Mouse (Mus musculus): ENCODE measurements around the gene Zfp949. TPM values are rescaled to one million over a fixed set of nuclear protein-coding genes. Genes with fewer than 3 reads are reported as not detected.
"Not testable (repeated sequence)": the region's sequence is repeated elsewhere in the genome, so short reads cannot be mapped to it uniquely, and the experiment has no call there.

The Zfp949 gene
- polyA plus RNA-seq, 1 experiment from 2014 or later, result 4.6 TPM

GRCm38 (mm10) chr9:88546657-88547056, 1.2 kb upstream of the Zfp949 start:
- Histone ChIP-seq H3K27ac (ENCODE audit: low read depth) (no peak overlapping the region), H3K9me3 (ENCODE audit: low read length) (no peaks in the 10 kb centered on the region), H3K4me2 (ENCODE audit: low read depth, low read length) (no peak overlapping the region), H3K4me1 (ENCODE audit: insufficient read depth) (peaks cover 28% of the 10 kb centered on the region), H3K27me3 (ENCODE audit: insufficient read depth, low read length) (no peaks in the 10 kb centered on the region), H3K9ac (replicated peaks) (no peak overlapping the region), H3K4me3 (ENCODE audit: low read depth, low read length) (no peak overlapping the region), H3K36me3 (replicated peaks; ENCODE audit: insufficient read depth, low read length) (no peaks in the 10 kb centered on the region)
- 68% methylated on average over 7 of the region's 8 CpGs for WGBS (ENCODE audit: insufficient replicate concordance)
- DNase-seq (no peak), ATAC-seq (no peak)
- TF ChIP-seq EP300 (IDR thresholded peaks at IDR 0.05; ENCODE audit: low read depth) (no peak), CTCF (IDR thresholded peaks at IDR 0.05; ENCODE audit: low read depth) (no peak)

- Histone ChIP-seq H3K9me3 (ENCODE audit: low read length) (no peaks in the 10 kb centered on the region), H3K4me2 (ENCODE audit: low read depth, low read length) (peak overlapping the region; percentile 89), H3K4me3 (ENCODE audit: low read depth, low read length) (peak overlapping the region; percentile 87), H3K9ac (replicated peaks) (peak overlapping the region; percentile 85), H3K36me3 (replicated peaks; ENCODE audit: insufficient read depth, low read length) (0 out of 2 replicates have a peak, but pooled peaks cover 4% of the 10 kb centered on the region), H3K4me1 (ENCODE audit: insufficient read depth) (peaks cover 28% of the 10 kb centered on the region), H3K27ac (ENCODE audit: low read depth) (peak overlapping the region; percentile 64), H3K27me3 (ENCODE audit: insufficient read depth, low read length) (no peaks in the 10 kb centered on the region)
- TF ChIP-seq EP300 (IDR thresholded peaks at IDR 0.05; ENCODE audit: low read depth) (no peak), CTCF (IDR thresholded peaks at IDR 0.05; ENCODE audit: low read depth) (peak; percentile 66)
- ATAC-seq (peak; percentile 49), DNase-seq (peak; percentile 18)
- WGBS (ENCODE audit: insufficient replicate concordance), result 15% methylated on average over 7 of the region's 7 CpGs
Measured at GRCm38 (mm10) chr9:88547270-88547669, 550 bp upstream of the Zfp949 start.

- Histone ChIP-seq H3K4me1 (ENCODE audit: insufficient read depth) (peaks cover 28% of the 10 kb centered on the region), H3K9ac (replicated peaks) (peak overlapping the region; percentile 85), H3K36me3 (replicated peaks; ENCODE audit: insufficient read depth, low read length) (0 out of 2 replicates have a peak, but pooled peaks cover 4% of the 10 kb centered on the region), H3K4me3 (ENCODE audit: low read depth, low read length) (peak overlapping the region; percentile 87), H3K9me3 (ENCODE audit: low read length) (no peaks in the 10 kb centered on the region), H3K27me3 (ENCODE audit: insufficient read depth, low read length) (no peaks in the 10 kb centered on the region), H3K4me2 (ENCODE audit: low read depth, low read length) (peak overlapping the region; percentile 89), H3K27ac (ENCODE audit: low read depth) (peak overlapping the region; percentile 92)
- ATAC-seq (no peak), DNase-seq (no peak)
- WGBS (ENCODE audit: insufficient replicate concordance), result 4% methylated on average over 8 of the region's 8 CpGs
- no peak for TF ChIP-seq CTCF (IDR thresholded peaks at IDR 0.05; ENCODE audit: low read depth)
- no peak for TF ChIP-seq EP300 (IDR thresholded peaks at IDR 0.05; ENCODE audit: low read depth)
Measured at GRCm38 (mm10) chr9:88548614-88548945, 760 bp downstream of the Zfp949 start.

- Histone ChIP-seq H3K27me3 (ENCODE audit: insufficient read depth, low read length) (no peaks in the 10 kb centered on the region), H3K4me2 (ENCODE audit: low read depth, low read length) (no peak overlapping the region), H3K4me3 (ENCODE audit: low read depth, low read length) (no peak overlapping the region), H3K9me3 (ENCODE audit: low read length) (no peaks in the 10 kb centered on the region), H3K36me3 (replicated peaks; ENCODE audit: insufficient read depth, low read length) (peaks cover 19% of the 10 kb centered on the region), H3K27ac (ENCODE audit: low read depth) (no peak overlapping the region), H3K4me1 (ENCODE audit: insufficient read depth) (peaks cover 24% of the 10 kb centered on the region), H3K9ac (replicated peaks) (no peak overlapping the region)
- DNase-seq, result no peak
- WGBS (ENCODE audit: insufficient replicate concordance), result 98% methylated on average over 14 of the region's 14 CpGs
- ATAC-seq, result no peak
- TF ChIP-seq EP300 (IDR thresholded peaks at IDR 0.05; ENCODE audit: low read depth), result no peak
- TF ChIP-seq CTCF (IDR thresholded peaks at IDR 0.05; ENCODE audit: low read depth), result no peak
Measured at GRCm38 (mm10) chr9:88553071-88553470, 5.3 kb downstream of the Zfp949 start.

DNA sequence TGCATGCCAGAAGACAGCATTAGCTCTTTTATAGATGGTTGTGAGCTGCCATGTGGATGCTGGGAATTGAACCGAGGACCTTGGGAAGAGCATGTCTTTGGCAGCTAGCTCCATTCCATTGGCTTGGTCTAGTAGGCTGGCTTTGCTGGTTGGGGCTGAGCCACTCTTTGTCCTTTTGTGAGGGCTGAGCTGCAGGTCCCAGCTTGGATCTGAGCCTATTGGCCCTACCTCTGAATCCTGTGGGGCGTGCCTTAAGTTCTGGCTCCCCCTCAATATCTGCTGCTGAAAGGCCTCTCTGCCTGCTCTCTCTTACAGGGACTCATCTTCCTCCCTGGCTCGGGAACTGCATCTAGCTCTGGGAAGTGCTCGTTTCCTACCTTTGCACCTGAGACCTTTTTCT, 10.3 kb downstream of the Zfp949 start:
- H3K9ac ChIP-seq (replicated peaks), result no peak overlapping the region
- no peak overlapping the region for H3K4me3 ChIP-seq (ENCODE audit: low read depth, low read length)
- no peaks in the 10 kb centered on the region for H3K4me1 ChIP-seq (ENCODE audit: insufficient read depth)
- WGBS (ENCODE audit: insufficient replicate concordance), result 85% methylated on average over 4 of the region's 4 CpGs
- ATAC-seq (no peak), DNase-seq (no peak)
- peaks cover 26% of the 10 kb centered on the region for H3K36me3 ChIP-seq (replicated peaks; ENCODE audit: insufficient read depth, low read length)
- H3K4me2 ChIP-seq (ENCODE audit: low read depth, low read length), result no peak overlapping the region
- no peak overlapping the region for H3K27ac ChIP-seq (ENCODE audit: low read depth)
- TF ChIP-seq EP300 (IDR thresholded peaks at IDR 0.05; ENCODE audit: low read depth), result no peak
- no peak for TF ChIP-seq CTCF (IDR thresholded peaks at IDR 0.05; ENCODE audit: low read depth)
- H3K9me3 ChIP-seq (ENCODE audit: low read length), result no peaks in the 10 kb centered on the region
- no peaks in the 10 kb centered on the region for H3K27me3 ChIP-seq (ENCODE audit: insufficient read depth, low read length)

DNA sequence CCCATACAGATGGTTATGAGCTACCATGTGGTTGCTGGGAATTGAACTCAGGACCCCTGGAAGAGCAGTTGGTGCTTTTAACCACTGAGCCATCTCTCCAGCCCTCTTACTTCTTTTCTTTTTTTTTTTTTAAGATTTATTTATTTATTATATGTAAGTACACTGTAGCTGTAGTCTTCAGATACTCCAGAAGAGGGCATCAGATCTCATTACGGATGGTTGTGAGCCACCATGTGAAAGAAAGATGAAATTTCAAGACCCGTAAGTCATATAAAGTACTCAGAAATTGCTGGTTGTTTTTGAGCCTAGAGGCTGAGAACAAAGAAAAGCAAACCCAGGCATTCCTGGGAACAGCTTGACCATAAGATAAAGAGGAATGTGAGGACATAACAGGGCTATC, 13.7 kb downstream of the Zfp949 start:
- H3K4me2 ChIP-seq (ENCODE audit: low read depth, low read length); H3K9ac ChIP-seq (replicated peaks); DNase-seq; H3K4me3 ChIP-seq (ENCODE audit: low read depth, low read length); H3K27me3 ChIP-seq (ENCODE audit: insufficient read depth, low read length); H3K27ac ChIP-seq (ENCODE audit: low read depth); H3K9me3 ChIP-seq (ENCODE audit: low read length); ATAC-seq; H3K4me1 ChIP-seq (ENCODE audit: insufficient read depth): not testable (repeated sequence)
- peaks cover 21% of the 10 kb centered on the region for H3K36me3 ChIP-seq (replicated peaks; ENCODE audit: insufficient read depth, low read length)
- WGBS (ENCODE audit: insufficient replicate concordance), result 92% methylated on average over 2 of the region's 2 CpGs

GRCm38 (mm10) chr9:88570471-88570870, 22.7 kb downstream of the Zfp949 start:
- H3K27ac ChIP-seq (ENCODE audit: low read depth); H3K9ac ChIP-seq (replicated peaks); H3K27me3 ChIP-seq (ENCODE audit: insufficient read depth, low read length); ATAC-seq; H3K4me3 ChIP-seq (ENCODE audit: low read depth, low read length); DNase-seq; H3K4me1 ChIP-seq (ENCODE audit: insufficient read depth); H3K4me2 ChIP-seq (ENCODE audit: low read depth, low read length): not testable (repeated sequence)
- H3K9me3 ChIP-seq (ENCODE audit: low read length), result peaks cover 26% of the 10 kb centered on the region
- WGBS (ENCODE audit: insufficient replicate concordance), result 94% methylated on average over 3 of the region's 3 CpGs
- peaks cover 43% of the 10 kb centered on the region for H3K36me3 ChIP-seq (replicated peaks; ENCODE audit: insufficient read depth, low read length)

DNA sequence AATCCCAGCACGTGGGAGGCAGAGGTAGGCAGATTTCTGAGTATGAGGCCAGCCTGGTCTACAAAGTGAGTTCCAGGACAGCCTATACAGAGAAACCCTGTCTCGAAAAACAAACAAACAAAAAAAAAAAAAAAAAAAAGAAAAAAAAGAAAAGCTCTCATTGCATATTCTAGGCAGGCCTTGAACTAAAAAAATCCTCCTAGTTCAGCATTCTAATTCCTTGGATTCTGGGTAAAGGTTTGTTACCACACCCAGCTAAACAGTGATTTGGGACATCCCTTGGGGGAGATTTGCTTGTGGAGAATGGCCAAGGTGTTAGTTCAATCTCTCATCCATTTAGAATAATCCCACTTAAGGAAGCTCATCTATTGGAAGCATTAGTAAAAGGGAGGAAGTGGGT, 32.8 kb downstream of the Zfp949 start, which contains the start of gene Trim43a:
Gene Trim43a (plus strand): TSS at position 301 of the 400 bp plus-strand sequence.
- DNase-seq; H3K4me1 ChIP-seq (ENCODE audit: insufficient read depth); H3K27me3 ChIP-seq (ENCODE audit: insufficient read depth, low read length); H3K36me3 ChIP-seq (replicated peaks; ENCODE audit: insufficient read depth, low read length); H3K27ac ChIP-seq (ENCODE audit: low read depth); H3K9ac ChIP-seq (replicated peaks); ATAC-seq; H3K4me2 ChIP-seq (ENCODE audit: low read depth, low read length); H3K9me3 ChIP-seq (ENCODE audit: low read length); H3K4me3 ChIP-seq (ENCODE audit: low read depth, low read length): not testable (repeated sequence)
- 69% methylated on average over 2 of the region's 2 CpGs for WGBS (ENCODE audit: insufficient replicate concordance)

DNA sequence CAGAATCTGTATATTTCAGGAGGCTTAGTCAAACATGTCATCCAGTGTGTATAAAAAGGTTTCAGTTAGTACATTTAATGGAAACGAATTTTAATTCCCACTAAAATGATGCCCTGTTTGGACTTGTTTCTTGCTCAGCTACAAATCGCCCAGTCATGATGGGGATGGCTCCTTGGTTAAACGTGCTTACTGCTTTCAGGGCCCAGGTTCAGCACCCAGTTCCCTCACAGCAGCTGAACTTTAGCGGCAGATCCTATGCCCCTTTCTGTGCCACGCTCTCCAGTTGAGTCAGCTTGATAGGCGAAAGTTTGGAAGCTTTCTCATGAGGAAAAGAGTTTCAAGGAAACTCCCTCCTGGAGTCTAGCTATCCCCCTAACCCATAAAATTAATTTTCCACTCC, 45.9 kb downstream of the Zfp949 start:
- H3K4me3 ChIP-seq (ENCODE audit: low read depth, low read length); H3K9me3 ChIP-seq (ENCODE audit: low read length); H3K4me1 ChIP-seq (ENCODE audit: insufficient read depth); H3K4me2 ChIP-seq (ENCODE audit: low read depth, low read length); ATAC-seq; H3K9ac ChIP-seq (replicated peaks); H3K36me3 ChIP-seq (replicated peaks; ENCODE audit: insufficient read depth, low read length); H3K27me3 ChIP-seq (ENCODE audit: insufficient read depth, low read length); DNase-seq; H3K27ac ChIP-seq (ENCODE audit: low read depth): not testable (repeated sequence)
- WGBS (ENCODE audit: insufficient replicate concordance), result 69% methylated on average over 4 of the region's 6 CpGs

Measured in liver, postnatal 0 days (tissue).